Mouse (Mus musculus): Measurements from ENCODE around the gene Adam26b. TPM values are rescaled to one million over a fixed set of nuclear protein-coding genes. Genes with fewer than 3 reads are reported as not detected.
"Not testable (repeated sequence)": the region's sequence is repeated elsewhere in the genome, so short reads cannot be mapped to it uniquely, and the experiment has no call there.

Gene Adam26b
- 4.2 and 6.7 TPM in 2 replicates for polyA plus RNA-seq (2012; rRNA removed)

DNA sequence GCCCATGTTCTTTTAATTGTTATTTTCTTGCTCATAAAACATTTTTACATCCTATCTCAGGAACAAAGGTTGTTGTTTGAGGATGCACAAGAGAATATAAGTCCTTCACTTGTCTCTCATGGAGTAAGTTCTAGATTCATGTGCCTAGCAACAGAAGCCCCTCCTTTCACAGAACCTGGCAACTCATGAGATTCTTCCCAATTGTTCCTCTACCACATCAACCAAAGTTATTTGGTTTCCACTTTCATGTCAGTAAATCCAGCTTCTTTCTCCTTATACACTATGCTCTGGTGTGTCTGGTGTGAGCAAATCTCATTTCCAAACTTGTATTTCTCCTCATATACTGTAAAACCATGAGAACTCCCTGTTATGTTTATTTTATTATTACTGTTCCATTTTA is at the start of gene Adam26b:
Gene Adam26b, minus strand, starts transcription at position 101 of the 400 bp plus-strand sequence.
- H3K36me3 ChIP-seq (ENCODE audit: control insufficient read depth, insufficient read depth, low read length); H3K27me3 ChIP-seq (ENCODE audit: control insufficient read depth, insufficient read depth, low read length); H3K27ac ChIP-seq (ENCODE audit: control insufficient read depth, insufficient read depth, low read depth, low read length); H3K4me1 ChIP-seq (ENCODE audit: control insufficient read depth, insufficient read depth, low read length): not testable (repeated sequence)
- H3K4me3 ChIP-seq (ENCODE audit: control insufficient read depth, low read depth, low read length), result peak within 1 kb of the TSS; percentile 54

DNA sequence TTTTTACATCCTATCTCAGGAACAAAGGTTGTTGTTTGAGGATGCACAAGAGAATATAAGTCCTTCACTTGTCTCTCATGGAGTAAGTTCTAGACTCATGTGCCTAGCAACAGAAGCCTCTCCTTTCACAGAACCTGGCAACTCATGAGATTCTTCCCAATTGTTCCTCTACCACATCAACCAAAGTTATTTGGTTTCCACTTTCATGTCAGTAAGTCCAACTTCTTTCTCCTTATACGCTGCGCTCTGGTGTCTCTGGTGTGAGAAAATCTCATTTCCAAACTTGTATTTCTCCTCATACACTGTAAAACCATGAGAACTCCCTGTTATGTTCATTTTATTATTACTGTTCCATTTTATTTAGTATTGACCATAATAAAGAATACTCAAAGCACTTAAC is 48.7 kb upstream of the Adam26b start, which contains the start of gene Adam26a:
Gene Adam26a, minus strand, starts transcription at position 101 of the 400 bp plus-strand sequence.
- H3K4me3 ChIP-seq (ENCODE audit: control insufficient read depth, low read depth, low read length), result peak within 1 kb of the TSS; percentile 36

More for the DNA sequence above, 48.7 kb upstream of the Adam26b start, which contains the start of gene Adam26a:
- H3K36me3 ChIP-seq (ENCODE audit: control insufficient read depth, insufficient read depth, low read length); H3K27ac ChIP-seq (ENCODE audit: control insufficient read depth, insufficient read depth, low read depth, low read length); H3K27me3 ChIP-seq (ENCODE audit: control insufficient read depth, insufficient read depth, low read length); H3K4me1 ChIP-seq (ENCODE audit: control insufficient read depth, insufficient read depth, low read length): not testable (repeated sequence)

Other genes with a start within 250 kb of the Adam26b start
- gene Zfp42, start 221.1 kb downstream of the Adam26b start, polyA plus RNA-seq (2012; rRNA removed), result 3.8 and 4.0 TPM in 2 replicates
- gene Adam26a, start 48.6 kb upstream of the Adam26b start, polyA plus RNA-seq (2012; rRNA removed), result 19.2 and 28.0 TPM in 2 replicates
- gene Gm5346, start 99.2 kb upstream of the Adam26b start, polyA plus RNA-seq (2012; rRNA removed), result 3.1 and 4.5 TPM in 2 replicates
- 8.3 and 12.5 TPM in 2 replicates for gene Adam34, start 181.9 kb upstream of the Adam26b start, polyA plus RNA-seq (2012; rRNA removed)